Mouse (Mus musculus): Measurements from ENCODE around the gene Zfp575. TPM values are rescaled to one million over a fixed set of nuclear protein-coding genes. Genes with fewer than 3 reads are reported as not detected.
"Not testable (repeated sequence)": the region's sequence is repeated elsewhere in the genome, so short reads cannot be mapped to it uniquely, and the experiment has no call there.

Zfp575 gene
- polyA plus RNA-seq, 1 experiment from 2014 or later, result 2.5 TPM

- no peak for ATAC-seq (replicated peaks; ENCODE audit: low FRiP score)
- 84% methylated on average over 3 of the region's 3 CpGs for WGBS
Observed at GRCm38 (mm10) chr7:24621193-24621592, 33.8 kb upstream of the Zfp575 start.

GRCm38 (mm10) chr7:24619671-24620397, 32.4 kb upstream of the Zfp575 start:
- DNase-seq (ENCODE audit: low spot score), result no peak
- Histone ChIP-seq H3K4me3 (ENCODE audit: low read depth, low read length) (no peak overlapping the region), H3K4me1 (replicated peaks; ENCODE audit: control insufficient read depth, insufficient read depth, low read length) (no peaks in the 10 kb centered on the region), H3K27ac (ENCODE audit: low read depth, low read length) (no peak overlapping the region), H3K36me3 (ENCODE audit: control insufficient read depth, insufficient read depth, low read length) (no peaks in the 10 kb centered on the region), H3K9me3 (ENCODE audit: control insufficient read depth, low read length) (no peaks in the 10 kb centered on the region; the same call in 1 of the 2 replicates), H3K9ac (ENCODE audit: low read length) (no peak overlapping the region), H3K27me3 (ENCODE audit: control insufficient read depth, insufficient read depth, low read length) (no peaks in the 10 kb centered on the region), H3K4me2 (ENCODE audit: low read depth, low read length, severe bottlenecking) (no peak overlapping the region)
- 48% methylated on average over 13 of the region's 13 CpGs for WGBS
- ATAC-seq (replicated peaks; ENCODE audit: low FRiP score), result no peak

More at GRCm38 (mm10) chr7:24621193-24621592, 33.8 kb upstream of the Zfp575 start:
- Histone ChIP-seq H3K27ac (ENCODE audit: low read depth, low read length) (no peak overlapping the region), H3K4me2 (ENCODE audit: low read depth, low read length, severe bottlenecking) (no peak overlapping the region), H3K9ac (ENCODE audit: low read length) (no peak overlapping the region), H3K36me3 (ENCODE audit: control insufficient read depth, insufficient read depth, low read length) (no peaks in the 10 kb centered on the region), H3K9me3 (ENCODE audit: control insufficient read depth, low read length) (no peaks in the 10 kb centered on the region; the same call in 1 of the 2 replicates), H3K4me1 (replicated peaks; ENCODE audit: control insufficient read depth, insufficient read depth, low read length) (no peaks in the 10 kb centered on the region), H3K4me3 (ENCODE audit: low read depth, low read length) (no peak overlapping the region), H3K27me3 (ENCODE audit: control insufficient read depth, insufficient read depth, low read length) (no peaks in the 10 kb centered on the region)
- no peak for DNase-seq (ENCODE audit: low spot score)

GRCm38 (mm10) chr7:24618374-24618773, 30.9 kb upstream of the Zfp575 start:
- not testable (repeated sequence) for DNase-seq (ENCODE audit: low spot score); H3K4me2 ChIP-seq (ENCODE audit: low read depth, low read length, severe bottlenecking); H3K9me3 ChIP-seq (ENCODE audit: control insufficient read depth, low read length); H3K4me1 ChIP-seq (replicated peaks; ENCODE audit: control insufficient read depth, insufficient read depth, low read length); H3K4me3 ChIP-seq (ENCODE audit: low read depth, low read length); ATAC-seq (replicated peaks; ENCODE audit: low FRiP score); H3K27me3 ChIP-seq (ENCODE audit: control insufficient read depth, insufficient read depth, low read length); H3K9ac ChIP-seq (ENCODE audit: low read length); H3K27ac ChIP-seq (ENCODE audit: low read depth, low read length); H3K36me3 ChIP-seq (ENCODE audit: control insufficient read depth, insufficient read depth, low read length)
- WGBS, result 92% methylated on average over 8 of the region's 8 CpGs

- ATAC-seq (replicated peaks; ENCODE audit: low FRiP score) (no peak), DNase-seq (ENCODE audit: low spot score) (no peak)
- no peaks in the 10 kb centered on the region; the same call in 1 of the 2 replicates for H3K4me1 ChIP-seq (replicated peaks; ENCODE audit: control insufficient read depth, insufficient read depth, low read length)
- H3K27me3 ChIP-seq (ENCODE audit: control insufficient read depth, insufficient read depth, low read length), result peaks cover 8% of the 10 kb centered on the region
- H3K9me3 ChIP-seq (ENCODE audit: control insufficient read depth, low read length), result no peaks in the 10 kb centered on the region; the same call in 1 of the 2 replicates
- H3K4me3 ChIP-seq (ENCODE audit: low read depth, low read length), result no peak overlapping the region
- WGBS, result 83% methylated on average over 8 of the region's 8 CpGs
- H3K27ac ChIP-seq (ENCODE audit: low read depth, low read length), result no peak overlapping the region
- H3K36me3 ChIP-seq (ENCODE audit: control insufficient read depth, insufficient read depth, low read length), result no peaks in the 10 kb centered on the region
- H3K4me2 ChIP-seq (ENCODE audit: low read depth, low read length, severe bottlenecking), result no peak overlapping the region
- no peak overlapping the region for H3K9ac ChIP-seq (ENCODE audit: low read length)
Observed at GRCm38 (mm10) chr7:24617763-24618162, 30.3 kb upstream of the Zfp575 start.

GRCm38 (mm10) chr7:24614816-24615215, 27.4 kb upstream of the Zfp575 start:
- 76% methylated on average over 13 of the region's 13 CpGs for WGBS
- Histone ChIP-seq H3K27me3 (ENCODE audit: control insufficient read depth, insufficient read depth, low read length) (peaks cover 36% of the 10 kb centered on the region), H3K4me3 (ENCODE audit: low read depth, low read length) (no peak overlapping the region), H3K9ac (ENCODE audit: low read length) (no peak overlapping the region), H3K27ac (ENCODE audit: low read depth, low read length) (no peak overlapping the region), H3K4me2 (ENCODE audit: low read depth, low read length, severe bottlenecking) (no peak overlapping the region), H3K9me3 (ENCODE audit: control insufficient read depth, low read length) (no peaks in the 10 kb centered on the region), H3K4me1 (replicated peaks; ENCODE audit: control insufficient read depth, insufficient read depth, low read length) (peaks cover 8% of the 10 kb centered on the region; the same call in 1 of the 2 replicates), H3K36me3 (ENCODE audit: control insufficient read depth, insufficient read depth, low read length) (no peaks in the 10 kb centered on the region)
- no peak for ATAC-seq (replicated peaks; ENCODE audit: low FRiP score)
- DNase-seq (ENCODE audit: low spot score), result no peak

GRCm38 (mm10) chr7:24612308-24612910, 25.0 kb upstream of the Zfp575 start:
- 3% methylated on average over 27 of the region's 27 CpGs for WGBS

GRCm38 (mm10) chr7:24611709-24612108, 24.3 kb upstream of the Zfp575 start:
- Histone ChIP-seq H3K36me3 (ENCODE audit: control insufficient read depth, insufficient read depth, low read length) (no peaks in the 10 kb centered on the region), H3K4me3 (ENCODE audit: low read depth, low read length) (peak overlapping the region; percentile 32), H3K4me2 (ENCODE audit: low read depth, low read length, severe bottlenecking) (peak overlapping the region; percentile 52; the same call in 1 of the 2 replicates), H3K27me3 (ENCODE audit: control insufficient read depth, insufficient read depth, low read length) (peaks cover 39% of the 10 kb centered on the region), H3K4me1 (replicated peaks; ENCODE audit: control insufficient read depth, insufficient read depth, low read length) (peaks cover 8% of the 10 kb centered on the region; the same call in 1 of the 2 replicates), H3K9ac (ENCODE audit: low read length) (no peak overlapping the region), H3K27ac (ENCODE audit: low read depth, low read length) (no peak overlapping the region), H3K9me3 (ENCODE audit: control insufficient read depth, low read length) (no peaks in the 10 kb centered on the region)
- ATAC-seq (replicated peaks; ENCODE audit: low FRiP score), result no peak
- WGBS, result 15% methylated on average over 7 of the region's 7 CpGs
- DNase-seq (ENCODE audit: low spot score), result no peak

More at GRCm38 (mm10) chr7:24612308-24612910, 25.0 kb upstream of the Zfp575 start:
- DNase-seq (ENCODE audit: low spot score), result no peak
- ATAC-seq (replicated peaks; ENCODE audit: low FRiP score), result no peak
- no peaks in the 10 kb centered on the region for H3K9me3 ChIP-seq (ENCODE audit: control insufficient read depth, low read length)
- peaks cover 39% of the 10 kb centered on the region for H3K27me3 ChIP-seq (ENCODE audit: control insufficient read depth, insufficient read depth, low read length)
- H3K4me3 ChIP-seq (ENCODE audit: low read depth, low read length), result no peak overlapping the region; the same call in 1 of the 2 replicates
- H3K9ac ChIP-seq (ENCODE audit: low read length), result peak overlapping the region; percentile 17
- H3K36me3 ChIP-seq (ENCODE audit: control insufficient read depth, insufficient read depth, low read length), result no peaks in the 10 kb centered on the region
- H3K4me1 ChIP-seq (replicated peaks; ENCODE audit: control insufficient read depth, insufficient read depth, low read length), result peaks cover 8% of the 10 kb centered on the region; the same call in 1 of the 2 replicates
- no peak overlapping the region for H3K27ac ChIP-seq (ENCODE audit: low read depth, low read length)
- peak overlapping the region; percentile 29 for H3K4me2 ChIP-seq (ENCODE audit: low read depth, low read length, severe bottlenecking)

GRCm38 (mm10) chr7:24610879-24611494, 23.5 kb upstream of the Zfp575 start:
- peak overlapping the region; percentile 52 for H3K4me2 ChIP-seq (ENCODE audit: low read depth, low read length, severe bottlenecking)
- peaks cover 8% of the 10 kb centered on the region; the same call in 1 of the 2 replicates for H3K4me1 ChIP-seq (replicated peaks; ENCODE audit: control insufficient read depth, insufficient read depth, low read length)
- peak overlapping the region; percentile 32 for H3K4me3 ChIP-seq (ENCODE audit: low read depth, low read length)
- under 1% methylated on average over 36 of the region's 36 CpGs for WGBS
- H3K27ac ChIP-seq (ENCODE audit: low read depth, low read length), result no peak overlapping the region
- H3K9ac ChIP-seq (ENCODE audit: low read length), result peak overlapping the region; percentile 16; the same call in 1 of the 2 replicates
- H3K9me3 ChIP-seq (ENCODE audit: control insufficient read depth, low read length), result no peaks in the 10 kb centered on the region
- no peaks in the 10 kb centered on the region for H3K36me3 ChIP-seq (ENCODE audit: control insufficient read depth, insufficient read depth, low read length)
- ATAC-seq (replicated peaks; ENCODE audit: low FRiP score) (peak; percentile 53), DNase-seq (ENCODE audit: low spot score) (peak; percentile 84)
- H3K27me3 ChIP-seq (ENCODE audit: control insufficient read depth, insufficient read depth, low read length), result peaks cover 39% of the 10 kb centered on the region

Data from forebrain, embryonic 11.5 days (tissue).